Mouse (Mus musculus): ENCODE data around the gene Lrriq1. TPM values are rescaled to one million over a fixed set of nuclear protein-coding genes. Genes with fewer than 3 reads are reported as not detected.

Gene Lrriq1
- polyA plus RNA-seq, 1 experiment = not detected

- Histone ChIP-seq H3K4me1 (ENCODE audit: control insufficient read depth, insufficient read depth, low read length) (no peaks in the 10 kb centered on the region), H3K27ac (ENCODE audit: insufficient read depth, low read depth, low read length) (no peak overlapping the region), H3K4me3 (ENCODE audit: insufficient read depth, low read depth, low read length) (no peak overlapping the region)
- WGBS = 47% methylated on average over 6 of the region's 6 CpGs
- no peak for TF ChIP-seq CTCF (IDR thresholded peaks at IDR 0.05; ENCODE audit: insufficient read depth, low read depth, low read length)
- no peak for TF ChIP-seq POLR2A (IDR thresholded peaks at IDR 0.05; ENCODE audit: insufficient read depth, low read depth, low read length)
These were observed 94.6 kb downstream of the Lrriq1 start for GRCm38 (mm10) chr10:103141532-103141931.

DNA sequence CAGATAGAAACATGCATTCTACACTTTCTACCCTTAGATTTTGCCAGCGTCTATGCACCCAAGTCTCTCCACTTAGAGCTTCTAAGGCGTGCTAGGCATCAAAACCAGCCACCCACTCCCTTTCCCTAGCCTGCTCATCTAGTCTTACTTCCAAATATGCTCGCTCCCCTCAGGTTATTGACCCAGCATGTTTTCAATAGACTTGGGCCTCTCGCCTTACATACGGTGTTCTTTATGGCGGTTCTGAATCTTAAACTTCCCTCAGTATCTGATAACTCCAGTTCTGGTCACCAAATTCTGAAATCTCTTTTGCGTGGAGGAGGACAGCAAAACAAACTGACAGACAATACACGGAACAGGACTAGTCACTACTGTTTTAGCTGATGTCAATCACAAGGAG lies 95.5 kb downstream of the Lrriq1 start:
- WGBS = 83% methylated on average over 8 of the region's 8 CpGs
- Histone ChIP-seq H3K27ac (ENCODE audit: insufficient read depth, low read depth, low read length) (no peak overlapping the region), H3K4me3 (ENCODE audit: insufficient read depth, low read depth, low read length) (no peak overlapping the region), H3K4me1 (ENCODE audit: control insufficient read depth, insufficient read depth, low read length) (no peaks in the 10 kb centered on the region)
- TF ChIP-seq POLR2A (IDR thresholded peaks at IDR 0.05; ENCODE audit: insufficient read depth, low read depth, low read length) (no peak), CTCF (IDR thresholded peaks at IDR 0.05; ENCODE audit: insufficient read depth, low read depth, low read length) (no peak)

- Histone ChIP-seq H3K27ac (ENCODE audit: insufficient read depth, low read depth, low read length) (no peak overlapping the region), H3K4me3 (ENCODE audit: insufficient read depth, low read depth, low read length) (no peak overlapping the region), H3K4me1 (ENCODE audit: control insufficient read depth, insufficient read depth, low read length) (no peaks in the 10 kb centered on the region)
- TF ChIP-seq CTCF (IDR thresholded peaks at IDR 0.05; ENCODE audit: insufficient read depth, low read depth, low read length) (no peak), POLR2A (IDR thresholded peaks at IDR 0.05; ENCODE audit: insufficient read depth, low read depth, low read length) (no peak)
- WGBS = 68% methylated on average over 6 of the region's 6 CpGs
These were observed 121.5 kb downstream of the Lrriq1 start for GRCm38 (mm10) chr10:103114629-103115028.

DNA sequence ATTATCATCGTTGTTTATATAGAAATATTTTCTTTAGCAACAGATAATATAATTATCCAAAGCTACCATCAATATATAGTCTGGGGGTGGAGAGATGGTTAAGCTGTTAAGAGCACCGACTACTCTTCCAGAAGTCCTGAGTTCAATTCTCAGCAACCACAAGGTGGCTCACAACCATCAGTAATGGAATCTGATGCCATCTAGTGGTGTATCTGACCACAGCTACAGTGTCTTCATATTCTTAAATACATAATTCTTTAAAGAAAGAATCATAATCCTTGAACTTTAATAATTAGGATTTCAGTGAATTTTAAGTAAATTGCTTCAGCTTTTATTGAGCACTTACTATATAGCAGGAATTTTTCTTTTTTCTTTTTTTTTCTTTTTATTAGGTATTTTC lies 128.0 kb downstream of the Lrriq1 start:
- 90% methylated on average over 2 of the region's 2 CpGs for WGBS
- no peak overlapping the region for H3K27ac ChIP-seq (ENCODE audit: insufficient read depth, low read depth, low read length)
- TF ChIP-seq CTCF (IDR thresholded peaks at IDR 0.05; ENCODE audit: insufficient read depth, low read depth, low read length) = no peak
- TF ChIP-seq POLR2A (IDR thresholded peaks at IDR 0.05; ENCODE audit: insufficient read depth, low read depth, low read length) = no peak

GRCm38 (mm10) chr10:103086101-103086500 lies 150.0 kb downstream of the Lrriq1 start:
- 33% methylated on average over 1 of the region's 1 CpGs for WGBS
- no peak for TF ChIP-seq CTCF (IDR thresholded peaks at IDR 0.05; ENCODE audit: insufficient read depth, low read depth, low read length)
- TF ChIP-seq POLR2A (IDR thresholded peaks at IDR 0.05; ENCODE audit: insufficient read depth, low read depth, low read length) = no peak
- Histone ChIP-seq H3K27ac (ENCODE audit: insufficient read depth, low read depth, low read length) (no peak overlapping the region), H3K4me3 (ENCODE audit: insufficient read depth, low read depth, low read length) (no peak overlapping the region), H3K4me1 (ENCODE audit: control insufficient read depth, insufficient read depth, low read length) (no peaks in the 10 kb centered on the region)

More for the DNA sequence above, 128.0 kb downstream of the Lrriq1 start:
- no peak overlapping the region for H3K4me3 ChIP-seq (ENCODE audit: insufficient read depth, low read depth, low read length)
- no peaks in the 10 kb centered on the region for H3K4me1 ChIP-seq (ENCODE audit: control insufficient read depth, insufficient read depth, low read length)

GRCm38 (mm10) chr10:103049593-103049992 lies 186.5 kb downstream of the Lrriq1 start:
- TF ChIP-seq CTCF (IDR thresholded peaks at IDR 0.05; ENCODE audit: insufficient read depth, low read depth, low read length) (no peak), POLR2A (IDR thresholded peaks at IDR 0.05; ENCODE audit: insufficient read depth, low read depth, low read length) (no peak)
- no peak overlapping the region for H3K4me3 ChIP-seq (ENCODE audit: insufficient read depth, low read depth, low read length)
- 86% methylated on average over 2 of the region's 2 CpGs for WGBS
- H3K27ac ChIP-seq (ENCODE audit: insufficient read depth, low read depth, low read length) = no peak overlapping the region
- H3K4me1 ChIP-seq (ENCODE audit: control insufficient read depth, insufficient read depth, low read length) = no peaks in the 10 kb centered on the region

- WGBS = 85% methylated on average over 3 of the region's 3 CpGs
- H3K4me3 ChIP-seq (ENCODE audit: insufficient read depth, low read depth, low read length) = no peak overlapping the region
- no peak overlapping the region for H3K27ac ChIP-seq (ENCODE audit: insufficient read depth, low read depth, low read length)
- TF ChIP-seq POLR2A (IDR thresholded peaks at IDR 0.05; ENCODE audit: insufficient read depth, low read depth, low read length) (no peak), CTCF (IDR thresholded peaks at IDR 0.05; ENCODE audit: insufficient read depth, low read depth, low read length) (no peak)
- H3K4me1 ChIP-seq (ENCODE audit: control insufficient read depth, insufficient read depth, low read length) = no peaks in the 10 kb centered on the region
These were observed 189.5 kb downstream of the Lrriq1 start for GRCm38 (mm10) chr10:103046623-103047022.

DNA sequence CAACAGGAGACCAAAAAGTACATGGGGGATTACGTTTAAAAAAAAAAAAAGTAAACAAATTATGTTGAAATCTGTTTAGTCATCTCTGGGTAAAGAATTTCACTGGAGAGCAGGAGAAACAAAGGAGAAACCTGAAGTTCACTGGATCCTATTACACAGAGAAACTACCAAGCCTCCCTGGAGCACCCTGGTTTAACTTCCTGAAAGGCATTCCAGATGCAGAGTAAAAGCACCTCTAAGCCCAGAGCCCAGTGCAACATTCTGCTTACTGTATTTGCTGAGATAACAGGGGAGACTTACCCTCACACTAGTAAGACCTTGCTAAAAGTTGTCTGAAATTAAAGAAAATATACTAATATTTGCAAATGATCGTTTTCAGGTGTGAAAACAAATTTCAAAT lies 191.1 kb downstream of the Lrriq1 start:
- Histone ChIP-seq H3K27ac (ENCODE audit: insufficient read depth, low read depth, low read length) (no peak overlapping the region), H3K4me1 (ENCODE audit: control insufficient read depth, insufficient read depth, low read length) (no peaks in the 10 kb centered on the region), H3K4me3 (ENCODE audit: insufficient read depth, low read depth, low read length) (no peak overlapping the region)
- TF ChIP-seq CTCF (IDR thresholded peaks at IDR 0.05; ENCODE audit: insufficient read depth, low read depth, low read length) (no peak), POLR2A (IDR thresholded peaks at IDR 0.05; ENCODE audit: insufficient read depth, low read depth, low read length) (no peak)
- WGBS = 52% methylated on average over 2 of the region's 2 CpGs

DNA sequence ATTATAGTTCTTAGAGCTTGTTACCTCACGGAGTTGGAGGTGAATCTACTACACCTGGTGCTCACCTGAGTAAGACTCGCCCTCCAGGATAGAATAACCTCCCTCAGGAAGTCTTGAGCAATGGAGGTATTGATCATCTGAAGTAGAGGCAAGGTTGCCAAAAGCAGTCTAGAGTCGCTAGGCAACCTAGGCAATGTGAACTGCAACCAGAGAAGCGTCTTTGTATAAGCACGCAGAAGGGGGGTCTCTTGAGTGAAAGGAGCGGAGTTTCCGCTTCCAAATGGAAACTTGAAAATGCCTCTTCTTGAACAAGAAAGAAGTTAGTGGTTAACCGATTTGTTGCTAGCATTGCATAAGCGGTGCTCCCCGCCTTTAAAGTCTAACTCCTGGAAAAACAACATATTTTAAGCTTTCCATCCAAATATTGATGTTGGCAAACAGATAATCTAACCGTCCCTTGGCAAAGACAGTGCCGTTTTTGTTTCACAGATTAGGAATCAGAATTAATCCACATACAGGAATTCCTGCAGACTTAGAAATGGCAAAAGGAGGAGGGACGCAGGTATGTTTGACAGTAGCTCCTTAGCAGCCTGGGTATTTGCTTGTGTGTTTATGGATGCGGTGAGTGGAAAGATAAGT lies 201.0 kb downstream of the Lrriq1 start:
- TF ChIP-seq POLR2A (IDR thresholded peaks at IDR 0.05; ENCODE audit: insufficient read depth, low read depth, low read length) (no peak), CTCF (IDR thresholded peaks at IDR 0.05; ENCODE audit: insufficient read depth, low read depth, low read length) (no peak)
- 3% methylated on average over 14 of the region's 14 CpGs for WGBS
- Histone ChIP-seq H3K4me3 (ENCODE audit: insufficient read depth, low read depth, low read length) (no peak overlapping the region), H3K4me1 (ENCODE audit: control insufficient read depth, insufficient read depth, low read length) (no peaks in the 10 kb centered on the region), H3K27ac (ENCODE audit: insufficient read depth, low read depth, low read length) (no peak overlapping the region)

Measured in olfactory bulb, adult 2 months (tissue).